Mouse (Mus musculus): ENCODE results near the gene Bag3. TPM values are rescaled to one million over a fixed set of nuclear protein-coding genes. Genes with fewer than 3 reads are reported as not detected.
A peak's percentile ranks its signal among the peaks of the same experiment; 100 is the strongest.

Gene Bag3
- total and polyA plus RNA-seq, 3 experiments = 9.1 to 107 (median 20.9) TPM

- no peak for DNase-seq (ENCODE audit: low spot score)
These were observed 51.8 kb downstream of the Bag3 start for GRCm38 (mm10) chr7:128575211-128575610.

DNA sequence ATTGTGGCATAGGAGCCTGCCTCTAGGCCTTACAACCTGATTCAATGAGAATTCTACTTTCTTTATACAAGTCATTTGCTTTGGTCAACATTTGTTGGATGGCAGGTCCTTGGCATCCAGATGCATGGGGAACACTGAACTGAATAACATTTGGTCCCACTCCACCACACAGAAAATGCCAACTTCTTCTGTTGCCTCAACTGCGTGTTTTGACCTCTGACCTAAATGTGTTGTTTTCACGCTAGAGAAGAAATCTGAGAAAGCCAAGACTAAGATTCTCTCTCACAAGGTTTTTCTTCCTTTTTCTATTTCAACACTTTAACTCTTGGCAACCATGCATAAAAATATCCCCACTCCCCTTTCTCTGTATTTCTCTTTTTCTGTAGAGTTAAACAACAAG lies 52.4 kb downstream of the Bag3 start:
- H3K4me3 ChIP-seq (ENCODE audit: low read depth, low read length) = no peak overlapping the region
- peaks cover 62% of the 10 kb centered on the region for H3K4me1 ChIP-seq (ENCODE audit: insufficient read depth, low read depth, low read length)
- no peaks in the 10 kb centered on the region for H3K36me3 ChIP-seq (replicated peaks)
- TF ChIP-seq TAL1 (conservative IDR thresholded peaks at IDR 0.05; ENCODE audit: low read depth, low read length) (no peak), GATA2 (IDR thresholded peaks at IDR 0.05; ENCODE audit: borderline replicate concordance, low read depth, low read length) (no peak), GATA1 (IDR thresholded peaks at IDR 0.05; ENCODE audit: borderline replicate concordance, low read length) (no peak), POLR2AphosphoS5 (IDR thresholded peaks at IDR 0.05; ENCODE audit: insufficient replicate concordance, low read depth, low read length) (no peak), CTCF (IDR thresholded peaks at IDR 0.05; ENCODE audit: low read depth, low read length) (no peak)
- H3K27me3 ChIP-seq (ENCODE audit: insufficient read depth, low read length) = no peaks in the 10 kb centered on the region
- ATAC-seq (ENCODE audit: extremely low read depth, insufficient number of reproducible peaks, low FRiP score, poor library complexity, severe bottlenecking) (no peak), DNase-seq (ENCODE audit: low spot score) (no peak)
- H3K9me3 ChIP-seq (replicated peaks) = no peaks in the 10 kb centered on the region

More at GRCm38 (mm10) chr7:128575211-128575610, 51.8 kb downstream of the Bag3 start:
- Histone ChIP-seq H3K36me3 (replicated peaks) (no peaks in the 10 kb centered on the region), H3K4me3 (ENCODE audit: low read depth, low read length) (no peak overlapping the region), H3K9me3 (replicated peaks) (no peaks in the 10 kb centered on the region), H3K27me3 (ENCODE audit: insufficient read depth, low read length) (no peaks in the 10 kb centered on the region), H3K4me1 (ENCODE audit: insufficient read depth, low read depth, low read length) (peaks cover 60% of the 10 kb centered on the region)
- TF ChIP-seq CTCF (IDR thresholded peaks at IDR 0.05; ENCODE audit: low read depth, low read length) = no peak
- TF ChIP-seq GATA2 (IDR thresholded peaks at IDR 0.05; ENCODE audit: borderline replicate concordance, low read depth, low read length) = no peak
- TF ChIP-seq TAL1 (conservative IDR thresholded peaks at IDR 0.05; ENCODE audit: low read depth, low read length) = no peak
- no peak for TF ChIP-seq GATA1 (IDR thresholded peaks at IDR 0.05; ENCODE audit: borderline replicate concordance, low read length)
- TF ChIP-seq POLR2AphosphoS5 (IDR thresholded peaks at IDR 0.05; ENCODE audit: insufficient replicate concordance, low read depth, low read length) = no peak
- ATAC-seq (ENCODE audit: extremely low read depth, insufficient number of reproducible peaks, low FRiP score, poor library complexity, severe bottlenecking) = no peak

- H3K4me1 ChIP-seq (ENCODE audit: insufficient read depth, low read depth, low read length) = peaks cover 65% of the 10 kb centered on the region
- H3K4me3 ChIP-seq (ENCODE audit: low read depth, low read length) = no peak overlapping the region
- no peaks in the 10 kb centered on the region for H3K36me3 ChIP-seq (replicated peaks)
- ATAC-seq (ENCODE audit: extremely low read depth, insufficient number of reproducible peaks, low FRiP score, poor library complexity, severe bottlenecking) (no peak), DNase-seq (ENCODE audit: low spot score) (no peak)
- H3K9me3 ChIP-seq (replicated peaks) = no peaks in the 10 kb centered on the region
- H3K27me3 ChIP-seq (ENCODE audit: insufficient read depth, low read length) = no peaks in the 10 kb centered on the region
- TF ChIP-seq TAL1 (conservative IDR thresholded peaks at IDR 0.05; ENCODE audit: low read depth, low read length) = no peak
- TF ChIP-seq GATA2 (IDR thresholded peaks at IDR 0.05; ENCODE audit: borderline replicate concordance, low read depth, low read length) = no peak
- no peak for TF ChIP-seq GATA1 (IDR thresholded peaks at IDR 0.05; ENCODE audit: borderline replicate concordance, low read length)
- no peak for TF ChIP-seq CTCF (IDR thresholded peaks at IDR 0.05; ENCODE audit: low read depth, low read length)
- TF ChIP-seq POLR2AphosphoS5 (IDR thresholded peaks at IDR 0.05; ENCODE audit: insufficient replicate concordance, low read depth, low read length) = no peak
These were observed 54.2 kb downstream of the Bag3 start for GRCm38 (mm10) chr7:128577607-128578006.

DNA sequence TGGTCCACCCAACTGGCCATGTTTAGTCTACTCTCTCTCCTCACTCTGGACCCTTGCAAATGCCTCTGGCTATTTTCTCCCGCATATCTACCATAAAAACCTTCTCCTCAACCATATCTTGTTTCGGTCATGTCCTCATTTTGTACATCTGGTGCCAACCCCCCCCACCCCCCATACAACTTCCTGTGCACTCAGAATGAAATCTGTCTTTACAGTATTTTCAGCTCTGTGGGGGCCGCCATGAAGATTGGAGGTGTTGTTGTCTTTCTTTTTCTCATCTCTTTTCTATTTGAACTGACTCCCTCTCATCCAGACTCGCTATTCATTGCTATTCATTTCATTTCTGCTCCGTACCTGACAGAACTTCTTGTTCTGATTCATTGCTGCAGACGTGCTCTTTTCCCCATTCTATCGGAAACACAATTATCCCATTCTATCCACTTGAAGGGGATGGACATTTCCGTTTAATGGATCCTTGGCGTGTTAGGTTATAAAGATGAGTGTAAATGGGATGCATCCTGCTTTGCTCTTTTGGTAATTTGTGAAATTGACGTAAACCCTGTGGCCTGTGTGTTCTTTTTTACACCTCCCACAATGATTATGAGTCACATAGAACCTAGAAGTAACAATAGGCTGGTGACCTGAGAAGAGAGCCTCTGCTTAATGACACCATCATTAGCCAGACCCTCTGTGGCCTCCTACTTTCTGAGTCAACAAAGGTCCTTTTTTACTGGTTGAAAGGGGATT lies 55.0 kb downstream of the Bag3 start:
- Histone ChIP-seq H3K4me1 (ENCODE audit: insufficient read depth, low read depth, low read length) (peaks cover 71% of the 10 kb centered on the region), H3K27me3 (ENCODE audit: insufficient read depth, low read length) (no peaks in the 10 kb centered on the region), H3K4me3 (ENCODE audit: low read depth, low read length) (no peak overlapping the region), H3K36me3 (replicated peaks) (no peaks in the 10 kb centered on the region), H3K9me3 (replicated peaks) (no peaks in the 10 kb centered on the region)
- DNase-seq (ENCODE audit: low spot score) (no peak), ATAC-seq (ENCODE audit: extremely low read depth, insufficient number of reproducible peaks, low FRiP score, poor library complexity, severe bottlenecking) (no peak)
- TF ChIP-seq CTCF (IDR thresholded peaks at IDR 0.05; ENCODE audit: low read depth, low read length) (no peak), GATA1 (IDR thresholded peaks at IDR 0.05; ENCODE audit: borderline replicate concordance, low read length) (no peak), POLR2AphosphoS5 (IDR thresholded peaks at IDR 0.05; ENCODE audit: insufficient replicate concordance, low read depth, low read length) (no peak), TAL1 (conservative IDR thresholded peaks at IDR 0.05; ENCODE audit: low read depth, low read length) (no peak), GATA2 (IDR thresholded peaks at IDR 0.05; ENCODE audit: borderline replicate concordance, low read depth, low read length) (no peak)

GRCm38 (mm10) chr7:128579381-128579780 lies 56.0 kb downstream of the Bag3 start:
- no peaks in the 10 kb centered on the region for H3K36me3 ChIP-seq (replicated peaks)
- peaks cover 71% of the 10 kb centered on the region for H3K4me1 ChIP-seq (ENCODE audit: insufficient read depth, low read depth, low read length)
- H3K27me3 ChIP-seq (ENCODE audit: insufficient read depth, low read length) = no peaks in the 10 kb centered on the region
- no peaks in the 10 kb centered on the region for H3K9me3 ChIP-seq (replicated peaks)
- ATAC-seq (ENCODE audit: extremely low read depth, insufficient number of reproducible peaks, low FRiP score, poor library complexity, severe bottlenecking) (peak; percentile 28), DNase-seq (ENCODE audit: low spot score) (no peak)
- H3K4me3 ChIP-seq (ENCODE audit: low read depth, low read length) = no peak overlapping the region; the same call in 1 of the 2 replicates
- TF ChIP-seq POLR2AphosphoS5 (IDR thresholded peaks at IDR 0.05; ENCODE audit: insufficient replicate concordance, low read depth, low read length) (no peak), GATA2 (IDR thresholded peaks at IDR 0.05; ENCODE audit: borderline replicate concordance, low read depth, low read length) (no peak), TAL1 (conservative IDR thresholded peaks at IDR 0.05; ENCODE audit: low read depth, low read length) (no peak; the same call in 1 of the 2 replicates), CTCF (IDR thresholded peaks at IDR 0.05; ENCODE audit: low read depth, low read length) (no peak), GATA1 (IDR thresholded peaks at IDR 0.05; ENCODE audit: borderline replicate concordance, low read length) (no peak)

DNA sequence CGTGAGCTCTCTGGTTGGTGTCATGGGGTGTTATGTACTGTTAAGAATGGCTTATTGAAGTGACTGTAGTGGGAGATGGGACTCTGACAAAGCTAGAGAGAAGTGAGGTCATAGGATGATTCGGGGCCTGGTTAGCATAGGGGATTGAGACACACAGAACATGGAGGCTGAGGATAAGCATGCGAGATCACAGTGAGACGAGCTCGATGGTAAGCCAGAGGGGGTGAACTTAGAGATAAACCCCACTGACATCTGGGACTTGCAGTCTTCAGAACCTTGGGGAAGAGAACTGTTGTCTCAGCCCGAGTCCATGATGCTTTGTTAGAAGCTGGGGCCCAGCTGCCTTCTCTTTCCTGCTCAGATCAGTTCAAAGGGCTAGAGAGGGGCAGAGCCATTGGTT lies 56.9 kb downstream of the Bag3 start:
- DNase-seq (ENCODE audit: low spot score) = no peak
- Histone ChIP-seq H3K27me3 (ENCODE audit: insufficient read depth, low read length) (no peaks in the 10 kb centered on the region), H3K4me3 (ENCODE audit: low read depth, low read length) (no peak overlapping the region; the same call in 1 of the 2 replicates), H3K4me1 (ENCODE audit: insufficient read depth, low read depth, low read length) (peaks cover 73% of the 10 kb centered on the region), H3K9me3 (replicated peaks) (no peaks in the 10 kb centered on the region), H3K36me3 (replicated peaks) (no peaks in the 10 kb centered on the region)
- TF ChIP-seq TAL1 (conservative IDR thresholded peaks at IDR 0.05; ENCODE audit: low read depth, low read length) (no peak), GATA1 (IDR thresholded peaks at IDR 0.05; ENCODE audit: borderline replicate concordance, low read length) (no peak), GATA2 (IDR thresholded peaks at IDR 0.05; ENCODE audit: borderline replicate concordance, low read depth, low read length) (no peak), POLR2AphosphoS5 (IDR thresholded peaks at IDR 0.05; ENCODE audit: insufficient replicate concordance, low read depth, low read length) (no peak), CTCF (IDR thresholded peaks at IDR 0.05; ENCODE audit: low read depth, low read length) (no peak)
- ATAC-seq (ENCODE audit: extremely low read depth, insufficient number of reproducible peaks, low FRiP score, poor library complexity, severe bottlenecking) = no peak
